Mouse (Mus musculus) midbrain, embryonic 11.5 days (tissue): ENCODE measurements at regions not wholly inside any gene's neighbourhood (a gene's known extent, or its start where the extent isn't known, plus 50 kb on each side); places are given as distances from the start of the nearest gene placed in this dataset.
"Not testable (repeated sequence)": the region's sequence is repeated elsewhere in the genome, so short reads cannot be mapped to it uniquely, and the experiment has no call there.

Experiments
- ATAC-seq: fragments of 200-750 bp; cut with Nextera tagmentation; 2 replicates; pipeline ENCODE4 v1.8.0; 2017; ENCODE audit warnings: moderate TSS enrichment, moderate library complexity; ENCODE audit not compliant: low FRiP score
- DNase-seq: peaks from one replicate; pipeline ENCODE4 v3.0.0; 2015; ENCODE audit warnings: low spot score; ENCODE audit errors: missing footprints
- H3K27ac ChIP-seq: fragments of 300-500 bp; sonication (generic); 2 replicates; pipeline ENCODE4 v1.5.1; 2014; ENCODE audit warnings: low read depth, low read length
- H3K27me3 ChIP-seq: fragments of 300-500 bp; sonication (generic); 2 replicates; pipeline ENCODE4 v1.6.1; 2014; ENCODE audit warnings: mild to moderate bottlenecking, low read length, moderate library complexity, mixed read lengths; ENCODE audit not compliant: control insufficient read depth, insufficient read depth
- H3K36me3 ChIP-seq: fragments of 300-500 bp; sonication (generic); 2 replicates; pipeline ENCODE4 v1.6.1; 2014; ENCODE audit warnings: mild to moderate bottlenecking, low read length, moderate library complexity, mixed read lengths; ENCODE audit not compliant: control insufficient read depth, insufficient read depth
- H3K4me1 ChIP-seq: fragments of 300-500 bp; sonication (generic); 2 replicates; pipeline ENCODE4 v1.6.1; 2014; ENCODE audit warnings: low read length; ENCODE audit not compliant: control insufficient read depth, insufficient read depth
- H3K4me2 ChIP-seq: fragments of 300-500 bp; sonication (generic); 2 replicates; pipeline ENCODE4 v1.6.1; 2014; ENCODE audit warnings: mild to moderate bottlenecking, moderate library complexity
- H3K4me3 ChIP-seq: fragments of 300-500 bp; sonication (generic); 2 replicates; pipeline ENCODE4 v1.5.1; 2014; ENCODE audit warnings: low read depth, low read length
- H3K9ac ChIP-seq: fragments of 300-500 bp; sonication (generic); 2 replicates; pipeline ENCODE4 v1.6.1; 2014; ENCODE audit warnings: low read length
- H3K9me3 ChIP-seq: fragments of 300-500 bp; sonication (generic); 2 replicates; pipeline ENCODE4 v1.6.1; 2016; ENCODE audit warnings: low read length; ENCODE audit not compliant: control insufficient read depth
- WGBS: fragments of 180-500 bp; shearing (Covaris S2); extraction: QIAGEN DNeasy Blood & Tissue Kit; methylation state at CpG from one replicate; pipeline ENCODE4 v1.1.7; 2014; 5-methylcytosine and 5-hydroxymethylcytosine counted together

- H3K9me3 ChIP-seq: no peaks in the 10 kb centered on the region
- H3K9ac ChIP-seq: no peak overlapping the region
- H3K4me2 ChIP-seq: no peak overlapping the region
- H3K4me1 ChIP-seq: no peaks in the 10 kb centered on the region
- H3K27me3 ChIP-seq: no peaks in the 10 kb centered on the region
- no peaks in the 10 kb centered on the region for H3K36me3 ChIP-seq
- ATAC-seq (no peak), DNase-seq (no peak)
- no peak overlapping the region for H3K27ac ChIP-seq
- 94% methylated on average over 3 of the region's 3 CpGs for WGBS
- H3K4me3 ChIP-seq: no peak overlapping the region
Measured at GRCm38 (mm10) chr2:15273446-15273845, 218.6 kb upstream of the Nsun6 start.

GRCm38 (mm10) chr2:15260486-15261165 is 205.8 kb upstream of the Nsun6 start:
- Histone ChIP-seq H3K4me2 (no peak overlapping the region), H3K27me3 (no peaks in the 10 kb centered on the region), H3K4me1 (no peaks in the 10 kb centered on the region), H3K27ac (no peak overlapping the region), H3K4me3 (no peak overlapping the region), H3K9me3 (no peaks in the 10 kb centered on the region), H3K9ac (no peak overlapping the region), H3K36me3 (no peaks in the 10 kb centered on the region)
- 30% methylated on average over 4 of the region's 4 CpGs for WGBS
- DNase-seq (no peak), ATAC-seq (no peak)

GRCm38 (mm10) chr2:15242276-15242675 is 187.4 kb upstream of the Nsun6 start:
- H3K27me3 ChIP-seq, ATAC-seq, H3K9ac ChIP-seq, H3K4me1 ChIP-seq, H3K4me3 ChIP-seq, H3K9me3 ChIP-seq, H3K4me2 ChIP-seq, H3K36me3 ChIP-seq, H3K27ac ChIP-seq: not testable (repeated sequence)
- 88% methylated on average over 1 of the region's 1 CpGs for WGBS
- DNase-seq: peak; percentile 69

GRCm38 (mm10) chr2:15221910-15222309 is 167.0 kb upstream of the Nsun6 start:
- Histone ChIP-seq H3K4me2 (no peak overlapping the region), H3K36me3 (no peaks in the 10 kb centered on the region), H3K4me3 (no peak overlapping the region), H3K4me1 (no peaks in the 10 kb centered on the region), H3K27me3 (no peaks in the 10 kb centered on the region), H3K27ac (no peak overlapping the region), H3K9ac (no peak overlapping the region), H3K9me3 (no peaks in the 10 kb centered on the region)
- DNase-seq: no peak
- 58% methylated on average over 4 of the region's 4 CpGs for WGBS
- no peak for ATAC-seq

- H3K9ac ChIP-seq: no peak overlapping the region
- no peak overlapping the region for H3K27ac ChIP-seq
- H3K27me3 ChIP-seq: no peaks in the 10 kb centered on the region
- H3K36me3 ChIP-seq: no peaks in the 10 kb centered on the region
- no peaks in the 10 kb centered on the region for H3K9me3 ChIP-seq
- H3K4me2 ChIP-seq: no peak overlapping the region
- ATAC-seq (no peak), DNase-seq (no peak)
- no peak overlapping the region for H3K4me3 ChIP-seq
- WGBS: 82% methylated on average over 1 of the region's 1 CpGs
- no peaks in the 10 kb centered on the region for H3K4me1 ChIP-seq
Measured at GRCm38 (mm10) chr2:15188091-15188490, 133.2 kb upstream of the Nsun6 start.

- no peaks in the 10 kb centered on the region for H3K4me1 ChIP-seq
- 85% methylated on average over 3 of the region's 3 CpGs for WGBS
- H3K4me2 ChIP-seq: no peak overlapping the region
- no peak for ATAC-seq
- no peaks in the 10 kb centered on the region for H3K27me3 ChIP-seq
- no peak overlapping the region for H3K9ac ChIP-seq
- H3K36me3 ChIP-seq: no peaks in the 10 kb centered on the region
- H3K27ac ChIP-seq: no peak overlapping the region
- H3K4me3 ChIP-seq: no peak overlapping the region
- no peaks in the 10 kb centered on the region for H3K9me3 ChIP-seq
- no peak for DNase-seq
Measured at GRCm38 (mm10) chr2:15181000-15181399, 126.1 kb upstream of the Nsun6 start.

GRCm38 (mm10) chr2:15166435-15167024 is 111.7 kb upstream of the Nsun6 start:
- H3K27me3 ChIP-seq: no peaks in the 10 kb centered on the region

GRCm38 (mm10) chr2:15165830-15166229 is 111.0 kb upstream of the Nsun6 start:
- no peak for ATAC-seq
- DNase-seq: no peak
- Histone ChIP-seq H3K4me1 (no peaks in the 10 kb centered on the region), H3K27ac (no peak overlapping the region), H3K9ac (no peak overlapping the region), H3K4me3 (no peak overlapping the region), H3K36me3 (no peaks in the 10 kb centered on the region), H3K9me3 (no peaks in the 10 kb centered on the region), H3K4me2 (no peak overlapping the region), H3K27me3 (no peaks in the 10 kb centered on the region)
- WGBS: 73% methylated on average over 3 of the region's 3 CpGs

More at GRCm38 (mm10) chr2:15166435-15167024, 111.7 kb upstream of the Nsun6 start:
- Histone ChIP-seq H3K9ac (no peak overlapping the region), H3K36me3 (no peaks in the 10 kb centered on the region), H3K4me3 (no peak overlapping the region), H3K9me3 (no peaks in the 10 kb centered on the region), H3K4me1 (no peaks in the 10 kb centered on the region), H3K27ac (no peak overlapping the region), H3K4me2 (no peak overlapping the region)
- ATAC-seq (no peak), DNase-seq (no peak)

GRCm38 (mm10) chr2:15163732-15164418 is 109.0 kb upstream of the Nsun6 start:
- ATAC-seq: no peak
- Histone ChIP-seq H3K9ac (no peak overlapping the region), H3K4me1 (no peaks in the 10 kb centered on the region), H3K27me3 (no peaks in the 10 kb centered on the region), H3K4me2 (no peak overlapping the region), H3K4me3 (no peak overlapping the region), H3K36me3 (no peaks in the 10 kb centered on the region), H3K9me3 (no peaks in the 10 kb centered on the region), H3K27ac (no peak overlapping the region)
- no peak for DNase-seq
- WGBS: 87% methylated on average over 6 of the region's 6 CpGs
